Mouse (Mus musculus) liver, adult 2 months (tissue): ENCODE measurements at regions not wholly inside any gene's neighbourhood (a gene's known extent, or its start where the extent isn't known, plus 50 kb on each side); places are given as distances from the start of the nearest gene placed in this dataset.

Experiments used
- CTCF ChIP-seq: fragments of 200-500 bp; IDR thresholded peaks from 2 replicates; pipeline ENCODE4 v1.5.1; 2011; ENCODE audit warnings: low read depth, low read length, control low read depth
- POLR2A ChIP-seq: fragments of 200-500 bp; IDR thresholded peaks from 2 replicates; pipeline ENCODE4 v1.6.1; 2011; ENCODE audit warnings: low read length, control low read depth; ENCODE audit not compliant: insufficient read depth; ENCODE audit errors: extremely low read depth

DNA sequence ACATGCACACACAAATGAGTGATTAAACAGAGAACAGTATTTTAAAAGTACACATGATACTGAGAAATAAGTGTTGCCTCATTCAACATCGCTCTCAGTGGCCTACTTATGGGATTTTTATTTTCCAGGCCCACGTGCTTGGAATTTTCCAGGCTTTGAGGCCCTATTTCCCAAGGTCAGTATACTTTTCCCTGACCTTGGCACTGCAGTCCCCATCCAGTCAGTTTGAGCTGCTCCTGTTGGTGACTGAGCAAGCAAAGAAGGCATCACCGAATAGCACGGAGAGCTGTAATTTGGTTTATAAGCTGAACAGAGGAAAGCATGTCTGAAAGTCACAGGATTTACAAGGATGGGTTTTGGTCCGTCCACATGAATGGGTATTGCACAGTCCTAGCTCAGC lies 61.4 kb upstream of the Arhgap5 start:
- TF ChIP-seq POLR2A, result no peak
- TF ChIP-seq CTCF, result no peak
